In genomic region chr2:102804109-102804508, GRCm38 (mm10) we compare ENCODE assay signal across 9 mouse cellular contexts.
DNase-seq lines count a peak whose midpoint lies in the region; ATAC-seq lines count a peak whose summit lies in the region.
"Had no signal": no experiment of that assay in that cellular context is flagged by ENCODE, and none has a peak within 500 bp of the region (broad histone marks: within the 10 kb centered on the region; RNA-seq: fewer than 3 reads in every experiment).

No protein-coding gene starts in this region.

- no peak overlapping the region for H3K4me2 ChIP-seq in heart, embryonic 12.5 days
- H3K4me2 ChIP-seq: neural tube, embryonic 12.5 days had no signal

- H3K4me3 ChIP-seq in heart, embryonic 12.5 days: no peak overlapping the region
- H3K4me3 ChIP-seq in forebrain, embryonic 10.5 days: no peak overlapping the region
- H3K4me3 ChIP-seq: neural tube, embryonic 12.5 days had no signal

- no peaks in the 10 kb centered on the region for H3K27me3 ChIP-seq in heart, embryonic 12.5 days (replicated peaks)
- no peaks in the 10 kb centered on the region for H3K27me3 ChIP-seq in forebrain, embryonic 10.5 days (ENCODE audit: poor library complexity, severe bottlenecking)
- H3K27me3 ChIP-seq: neural tube, embryonic 12.5 days had no signal

- H3K9me3 ChIP-seq in heart, embryonic 12.5 days (replicated peaks): no peaks in the 10 kb centered on the region
- H3K9me3 ChIP-seq in forebrain, embryonic 10.5 days: no peaks in the 10 kb centered on the region
- H3K9me3 ChIP-seq: neural tube, embryonic 12.5 days had no signal

- H3K27ac ChIP-seq in heart, embryonic 12.5 days (ENCODE audit: poor library complexity, severe bottlenecking): no peak overlapping the region
- no peak overlapping the region for H3K27ac ChIP-seq in forebrain, embryonic 10.5 days
- H3K27ac ChIP-seq: neural tube, embryonic 12.5 days had no signal

- DNase-seq in heart, adult 8-10 months (ENCODE audit: low spot score): peak; percentile 66
- DNase-seq in right cerebral cortex, adult 18-20 months: peak; percentile 18
- DNase-seq in right cerebral cortex, postnatal 10 days (ENCODE audit: low spot score in 2 of 2): no peak
- DNase-seq in embryo, embryonic 10.5 days (ENCODE audit: low spot score): peak; percentile 73
- DNase-seq in retina, postnatal 7 days (ENCODE audit: low read depth, low spot score): peak; percentile 29
- DNase-seq in forebrain, embryonic 10.5 days (ENCODE audit: extremely low spot score, low spot score): no peak

- no peaks in the 10 kb centered on the region for H3K36me3 ChIP-seq in heart, embryonic 12.5 days
- no peaks in the 10 kb centered on the region for H3K36me3 ChIP-seq in forebrain, embryonic 10.5 days (replicated peaks)
- H3K36me3 ChIP-seq: neural tube, embryonic 12.5 days had no signal

- H3K4me1 ChIP-seq in heart, embryonic 12.5 days (replicated peaks): no peaks in the 10 kb centered on the region
- no peaks in the 10 kb centered on the region for H3K4me1 ChIP-seq in forebrain, embryonic 10.5 days
- H3K4me1 ChIP-seq: neural tube, embryonic 12.5 days had no signal

- 24% methylated on average over 2 of the region's 2 CpGs for WGBS in heart, embryonic 12.5 days
- 51% methylated on average over 2 of the region's 2 CpGs for WGBS in forebrain, embryonic 10.5 days

- ATAC-seq in heart, embryonic 12.5 days (ENCODE audit: insufficient number of reproducible peaks, low FRiP score): no peak
- no peak; the same call in 1 of the 2 replicates for ATAC-seq in granulocyte monocyte progenitor cell, adult 5-6 weeks (replicated peaks; ENCODE audit: poor library complexity, severe bottlenecking)

- no peak overlapping the region for H3K9ac ChIP-seq in heart, embryonic 12.5 days
- H3K9ac ChIP-seq: neural tube, embryonic 12.5 days had no signal

Comparison
In these comparisons a context has a peak if more than half of its experiments do, and no peak if none do; other contexts are left out.
1. DNase-seq: peak in heart, adult 8-10 months (single experiment), right cerebral cortex, adult 18-20 months (single experiment), embryo, embryonic 10.5 days (single experiment) and retina, postnatal 7 days (single experiment); none in right cerebral cortex, postnatal 10 days (0 of 2) and forebrain, embryonic 10.5 days (single experiment).